Mouse (Mus musculus): ENCODE measurements around the gene Amot. TPM values are rescaled to one million over a fixed set of nuclear protein-coding genes. Genes with fewer than 3 reads are reported as not detected.

Amot gene
- polyA plus RNA-seq, 1 experiment, result 2.3 TPM

DNA sequence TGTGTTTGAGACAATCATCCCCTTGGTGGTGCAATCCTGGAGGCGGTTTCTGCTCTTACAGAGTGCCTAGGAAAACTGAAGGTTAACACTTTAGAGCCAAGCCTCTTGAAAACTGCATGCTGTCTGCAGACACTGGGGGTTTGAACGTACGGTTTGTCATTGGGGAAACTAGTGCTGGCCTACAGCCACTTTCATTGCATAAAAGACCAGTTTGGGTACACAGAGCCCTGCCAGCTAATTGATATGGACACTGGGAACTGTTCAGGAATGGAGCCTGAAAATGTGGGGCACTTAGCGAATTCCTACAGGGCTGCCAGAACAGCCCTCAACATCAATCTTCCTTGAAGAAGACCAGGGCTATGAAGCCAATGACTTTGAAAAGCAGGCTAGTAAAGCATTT is 50.2 kb downstream of the Amot start:
- H3K4me3 ChIP-seq (ENCODE audit: insufficient read depth, low read length), result no peak overlapping the region
- H3K27ac ChIP-seq (ENCODE audit: insufficient read depth, low read depth, low read length), result no peak overlapping the region
- no peaks in the 10 kb centered on the region for H3K4me1 ChIP-seq (ENCODE audit: control insufficient read depth, insufficient read depth, low read length)
- no peak for TF ChIP-seq POLR2A (IDR thresholded peaks at IDR 0.05; ENCODE audit: borderline replicate concordance, low read depth, low read length)
- TF ChIP-seq CTCF (IDR thresholded peaks at IDR 0.05; ENCODE audit: low read depth, low read length), result no peak

DNA sequence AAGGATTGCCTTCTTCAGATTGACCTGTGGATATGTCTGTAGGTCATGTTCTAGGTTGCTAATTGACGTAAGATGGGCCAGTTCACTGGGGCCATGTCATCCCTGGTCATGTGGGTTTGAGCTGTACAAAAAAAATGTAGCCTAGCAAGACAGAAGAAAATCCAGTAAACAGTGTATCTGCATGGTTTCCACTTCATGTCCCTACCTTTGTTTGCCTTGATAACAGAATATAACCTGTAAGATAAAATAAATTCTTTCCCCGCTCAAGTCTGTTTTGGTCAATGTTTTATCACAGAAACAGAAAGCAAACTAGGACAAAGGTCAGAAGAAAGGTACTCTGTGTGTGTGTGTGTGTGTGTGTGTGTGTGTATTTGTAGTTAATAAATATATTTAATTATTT is 63.5 kb downstream of the Amot start:
- Histone ChIP-seq H3K4me1 (ENCODE audit: control insufficient read depth, insufficient read depth, low read length) (no peaks in the 10 kb centered on the region), H3K4me3 (ENCODE audit: insufficient read depth, low read length) (no peak overlapping the region), H3K27ac (ENCODE audit: insufficient read depth, low read depth, low read length) (no peak overlapping the region)
- no peak for TF ChIP-seq POLR2A (IDR thresholded peaks at IDR 0.05; ENCODE audit: borderline replicate concordance, low read depth, low read length)
- TF ChIP-seq CTCF (IDR thresholded peaks at IDR 0.05; ENCODE audit: low read depth, low read length), result no peak

DNA sequence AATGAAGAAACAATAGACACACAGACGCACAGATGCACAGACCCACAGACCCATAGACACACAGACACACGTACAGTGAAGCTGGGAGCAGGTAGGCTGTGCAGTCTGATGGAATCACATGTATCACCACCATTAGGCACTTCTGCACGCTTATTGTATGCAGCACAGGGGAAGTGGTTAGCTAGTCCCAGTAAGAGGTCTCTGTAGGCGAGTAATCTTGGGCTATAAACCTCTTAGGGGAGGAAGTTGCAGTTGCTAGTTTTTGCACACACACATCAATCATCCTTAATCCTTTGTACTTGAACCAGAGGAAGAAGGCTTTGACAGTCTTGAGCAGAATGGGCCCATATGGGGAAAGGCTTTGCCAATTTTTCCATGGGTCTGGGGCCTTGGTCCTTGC is 71.3 kb downstream of the Amot start:
- no peak overlapping the region for H3K4me3 ChIP-seq (ENCODE audit: insufficient read depth, low read length)
- H3K4me1 ChIP-seq (ENCODE audit: control insufficient read depth, insufficient read depth, low read length), result no peaks in the 10 kb centered on the region
- no peak overlapping the region for H3K27ac ChIP-seq (ENCODE audit: insufficient read depth, low read depth, low read length)
- TF ChIP-seq CTCF (IDR thresholded peaks at IDR 0.05; ENCODE audit: low read depth, low read length) (no peak), POLR2A (IDR thresholded peaks at IDR 0.05; ENCODE audit: borderline replicate concordance, low read depth, low read length) (no peak)

DNA sequence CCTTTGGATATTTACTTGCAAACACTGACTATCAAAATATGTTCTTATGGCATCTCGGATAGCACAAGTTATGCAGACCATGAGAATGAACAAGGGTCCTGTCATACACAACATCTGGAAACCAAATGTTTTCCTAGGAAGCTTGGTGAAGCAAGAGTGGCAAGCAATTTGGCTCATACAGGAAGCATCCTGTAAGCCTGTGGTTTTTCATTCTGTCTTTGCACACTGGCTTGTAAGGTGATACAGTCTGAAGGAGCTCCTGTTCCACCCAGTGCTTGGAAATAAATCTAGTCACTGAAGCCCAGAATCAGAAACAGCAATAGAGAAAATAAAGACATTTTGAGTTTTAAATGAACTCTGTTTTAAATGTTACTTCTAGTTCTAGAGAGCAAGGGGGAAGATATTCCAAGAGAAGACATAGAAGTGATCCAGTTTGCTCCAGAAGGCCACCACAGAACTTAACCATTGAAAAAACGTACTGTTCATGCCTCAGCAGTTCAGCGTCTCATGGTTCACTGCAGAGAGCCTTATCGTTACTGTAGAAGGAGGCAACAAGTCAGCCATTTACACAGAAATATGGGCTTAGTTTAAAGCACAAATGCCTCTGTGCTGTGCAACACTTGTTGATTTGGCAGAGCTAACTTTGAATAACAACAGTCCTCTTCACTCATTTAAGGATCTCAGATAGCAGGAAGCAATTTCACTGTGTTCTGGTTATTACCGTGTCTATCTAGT is 74.0 kb downstream of the Amot start:
- Histone ChIP-seq H3K27ac (ENCODE audit: insufficient read depth, low read depth, low read length) (no peak overlapping the region), H3K4me3 (ENCODE audit: insufficient read depth, low read length) (no peak overlapping the region), H3K4me1 (ENCODE audit: control insufficient read depth, insufficient read depth, low read length) (no peaks in the 10 kb centered on the region)
- TF ChIP-seq POLR2A (IDR thresholded peaks at IDR 0.05; ENCODE audit: borderline replicate concordance, low read depth, low read length) (no peak), CTCF (IDR thresholded peaks at IDR 0.05; ENCODE audit: low read depth, low read length) (no peak)

DNA sequence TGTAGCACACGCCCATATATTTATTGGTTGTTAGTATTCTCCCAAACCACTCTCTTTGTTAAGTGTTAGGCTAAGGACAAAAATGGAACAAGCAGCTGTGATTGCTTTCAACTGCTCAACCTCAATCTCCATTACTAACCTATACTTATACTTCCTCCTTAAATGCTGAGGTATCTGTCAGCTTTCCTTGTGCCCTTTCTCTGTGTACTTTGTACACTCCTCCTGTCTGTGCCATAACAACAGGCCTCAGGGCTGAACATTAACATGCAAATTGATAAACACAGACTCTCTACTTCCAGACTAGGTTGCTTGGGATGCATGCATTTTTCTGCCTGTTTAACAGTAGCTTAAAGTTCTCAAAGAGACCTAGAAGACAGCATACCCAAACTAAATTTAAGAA is 76.2 kb downstream of the Amot start:
- H3K4me1 ChIP-seq (ENCODE audit: control insufficient read depth, insufficient read depth, low read length), result no peaks in the 10 kb centered on the region
- TF ChIP-seq POLR2A (IDR thresholded peaks at IDR 0.05; ENCODE audit: borderline replicate concordance, low read depth, low read length) (no peak), CTCF (IDR thresholded peaks at IDR 0.05; ENCODE audit: low read depth, low read length) (no peak)

DNA sequence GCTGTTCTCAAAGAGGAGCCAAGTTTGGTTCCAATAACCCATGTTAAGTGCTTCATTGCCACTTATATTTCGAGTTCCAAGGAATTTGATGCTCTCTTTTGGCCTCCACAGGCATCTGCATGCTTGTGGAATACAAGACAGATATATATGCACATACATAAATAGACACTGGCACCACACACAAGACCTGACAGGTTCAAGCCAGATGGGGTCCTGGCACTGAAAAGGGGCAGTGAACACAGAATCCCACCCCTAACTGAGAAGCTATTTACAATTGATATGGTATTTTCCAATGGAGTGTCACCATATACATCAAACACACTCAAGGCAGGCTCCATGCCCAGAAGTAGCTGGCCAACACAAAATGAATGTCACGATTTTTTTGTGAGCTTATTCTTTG is 81.0 kb downstream of the Amot start:
- Histone ChIP-seq H3K27ac (ENCODE audit: insufficient read depth, low read depth, low read length) (no peak overlapping the region), H3K4me1 (ENCODE audit: control insufficient read depth, insufficient read depth, low read length) (no peaks in the 10 kb centered on the region), H3K4me3 (ENCODE audit: insufficient read depth, low read length) (no peak overlapping the region)
- TF ChIP-seq CTCF (IDR thresholded peaks at IDR 0.05; ENCODE audit: low read depth, low read length) (no peak), POLR2A (IDR thresholded peaks at IDR 0.05; ENCODE audit: borderline replicate concordance, low read depth, low read length) (no peak)

More for the DNA sequence above, 76.2 kb downstream of the Amot start:
- no peak overlapping the region for H3K4me3 ChIP-seq (ENCODE audit: insufficient read depth, low read length)
- no peak overlapping the region for H3K27ac ChIP-seq (ENCODE audit: insufficient read depth, low read depth, low read length)

DNA sequence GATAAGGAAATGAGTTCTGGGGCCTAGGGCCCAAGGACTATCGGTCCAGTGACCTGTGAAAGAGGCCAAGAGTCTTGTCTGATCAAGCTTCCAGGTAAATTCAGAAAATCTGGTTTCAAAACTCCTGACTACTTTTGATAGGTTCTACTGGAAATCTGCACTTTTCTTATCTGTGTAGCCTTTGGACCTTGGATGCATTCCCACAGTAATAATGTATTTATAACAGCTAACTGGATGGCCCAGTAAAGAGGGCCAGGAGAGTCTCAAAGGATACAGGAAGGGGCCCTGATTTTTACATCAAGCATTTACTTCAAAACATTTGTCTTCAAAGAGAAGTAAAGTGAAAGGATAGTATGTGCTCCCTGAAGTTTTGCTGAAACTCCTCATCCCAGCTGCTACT is 90.7 kb downstream of the Amot start:
- TF ChIP-seq POLR2A (IDR thresholded peaks at IDR 0.05; ENCODE audit: borderline replicate concordance, low read depth, low read length) (no peak), CTCF (IDR thresholded peaks at IDR 0.05; ENCODE audit: low read depth, low read length) (no peak)
- no peaks in the 10 kb centered on the region for H3K4me1 ChIP-seq (ENCODE audit: control insufficient read depth, insufficient read depth, low read length)
- no peak overlapping the region for H3K27ac ChIP-seq (ENCODE audit: insufficient read depth, low read depth, low read length)
- no peak overlapping the region for H3K4me3 ChIP-seq (ENCODE audit: insufficient read depth, low read length)

DNA sequence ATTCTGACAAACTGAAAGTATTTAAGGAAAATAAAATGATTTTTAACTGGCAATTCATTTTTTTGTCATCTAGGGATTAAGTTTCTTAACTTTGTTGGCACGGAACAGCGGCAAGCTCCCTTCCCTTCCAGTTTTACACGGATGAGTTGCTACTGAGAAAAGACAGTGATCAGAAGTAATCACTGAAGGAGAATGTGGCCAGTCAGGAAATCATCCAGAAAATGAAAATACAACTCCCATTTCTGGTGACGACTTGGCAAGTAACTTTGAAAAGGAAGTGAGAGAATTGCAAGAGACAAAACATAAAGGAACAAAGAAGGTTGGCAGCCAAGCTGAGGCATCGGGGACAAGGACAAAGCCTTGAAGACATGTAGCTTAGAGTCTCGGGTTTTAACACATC is 93.6 kb downstream of the Amot start:
- Histone ChIP-seq H3K27ac (ENCODE audit: insufficient read depth, low read depth, low read length) (no peak overlapping the region), H3K4me1 (ENCODE audit: control insufficient read depth, insufficient read depth, low read length) (no peaks in the 10 kb centered on the region), H3K4me3 (ENCODE audit: insufficient read depth, low read length) (no peak overlapping the region)
- TF ChIP-seq CTCF (IDR thresholded peaks at IDR 0.05; ENCODE audit: low read depth, low read length) (no peak), POLR2A (IDR thresholded peaks at IDR 0.05; ENCODE audit: borderline replicate concordance, low read depth, low read length) (no peak)

DNA sequence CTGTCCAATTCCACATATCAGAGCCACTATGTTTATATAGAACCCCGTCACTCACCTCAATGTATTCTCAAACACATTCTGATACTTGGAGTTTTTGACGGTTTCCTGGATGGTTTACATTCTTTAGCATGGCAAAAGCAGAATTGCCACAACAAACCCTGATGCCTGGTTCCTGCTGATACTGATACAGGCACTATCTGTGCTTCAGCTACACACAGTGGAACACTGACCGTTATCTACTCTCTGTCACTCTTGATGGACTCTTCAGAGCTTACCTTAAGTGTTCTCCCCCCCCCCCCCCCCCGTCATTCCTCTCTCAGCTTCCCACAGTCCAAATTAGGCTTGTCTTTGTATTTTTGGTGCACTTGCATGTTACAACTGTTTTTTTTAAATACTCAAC is 98.9 kb downstream of the Amot start:
- no peak overlapping the region for H3K27ac ChIP-seq (ENCODE audit: insufficient read depth, low read depth, low read length)
- TF ChIP-seq CTCF (IDR thresholded peaks at IDR 0.05; ENCODE audit: low read depth, low read length) (no peak), POLR2A (IDR thresholded peaks at IDR 0.05; ENCODE audit: borderline replicate concordance, low read depth, low read length) (no peak)

DNA sequence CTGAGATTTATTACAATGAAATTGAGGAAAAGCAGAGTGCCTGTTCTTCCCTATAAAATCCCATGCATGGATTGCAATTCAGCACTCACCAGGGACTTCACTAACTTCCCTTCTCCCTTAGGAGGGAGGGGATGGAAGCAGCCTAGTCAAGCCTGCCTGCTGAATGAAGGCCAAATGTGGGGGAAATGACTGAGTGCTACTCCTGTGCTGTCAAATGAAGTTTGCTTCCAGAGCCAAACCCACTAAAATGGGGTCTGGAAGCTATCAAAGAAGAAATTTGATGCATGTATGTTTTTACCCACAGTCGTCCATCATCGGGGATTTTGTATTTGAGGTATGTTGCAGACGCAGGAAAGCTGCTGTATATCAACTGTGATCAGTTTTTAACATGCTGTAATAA is 103.1 kb downstream of the Amot start:
- no peak overlapping the region for H3K27ac ChIP-seq (ENCODE audit: insufficient read depth, low read depth, low read length)
- TF ChIP-seq POLR2A (IDR thresholded peaks at IDR 0.05; ENCODE audit: borderline replicate concordance, low read depth, low read length) (no peak), CTCF (IDR thresholded peaks at IDR 0.05; ENCODE audit: low read depth, low read length) (no peak)
- no peaks in the 10 kb centered on the region for H3K4me1 ChIP-seq (ENCODE audit: control insufficient read depth, insufficient read depth, low read length)
- no peak overlapping the region for H3K4me3 ChIP-seq (ENCODE audit: insufficient read depth, low read length)

More for the DNA sequence above, 98.9 kb downstream of the Amot start:
- H3K4me3 ChIP-seq (ENCODE audit: insufficient read depth, low read length), result no peak overlapping the region
- no peaks in the 10 kb centered on the region for H3K4me1 ChIP-seq (ENCODE audit: control insufficient read depth, insufficient read depth, low read length)
